Mouse (Mus musculus) adrenal gland, postnatal 10 days (tissue): Measurements from ENCODE around the gene Trabd. TPM values are rescaled to one million over a fixed set of nuclear protein-coding genes. Genes with fewer than 3 reads are reported as not detected.

Experiments used
- DNase-seq: peaks from one replicate; pipeline ENCODE4 v3.0.0; 2021; ENCODE audit warnings: mixed read lengths
- total RNA-seq, 2 experiments: library from RNA; stranded (reverse); gene quantifications; 2 replicates each; pipeline ENCODE4 v1.2.3; 2021

Gene Trabd
- total RNA-seq, 2 experiments from 2014 or later: 42.9 to 48.5 TPM

GRCm38 (mm10) chr15:89126622-89127021, 51.7 kb downstream of the Trabd start:
- DNase-seq: no peak

- DNase-seq: no peak
Measured at GRCm38 (mm10) chr15:89127364-89127940, 52.5 kb downstream of the Trabd start.

- peak; percentile 85 for DNase-seq
Measured at GRCm38 (mm10) chr15:89128382-89129350, 53.7 kb downstream of the Trabd start, which contains the start of gene Hdac10. TSS of gene Hdac10 (minus strand) at chr15:89128700.

GRCm38 (mm10) chr15:89130245-89130644, 55.3 kb downstream of the Trabd start:
- DNase-seq: no peak

GRCm38 (mm10) chr15:89131316-89131715, 56.4 kb downstream of the Trabd start:
- DNase-seq: no peak

Other genes with a start within 250 kb of the Trabd start
- gene Pim3, start 212.9 kb upstream of the Trabd start, total RNA-seq: 10 to 100 TPM; 41.2 to 76.8 TPM
- gene Ttll8, start 120.7 kb upstream of the Trabd start, total RNA-seq: not detected
- under 1 TPM in 1 of 2 experiments, not detected in 1; 0.09 TPM for gene Mlc1, start 96.1 kb upstream of the Trabd start, total RNA-seq
- gene Mov10l1, start 92.2 kb upstream of the Trabd start, total RNA-seq: not detected
- 1 to 10 TPM; 1.5 to 1.9 TPM for gene Panx2, start 15.4 kb upstream of the Trabd start, total RNA-seq
- 10 to 100 TPM; 29.8 to 29.9 TPM for gene Selenoo, start 14.0 kb downstream of the Trabd start, total RNA-seq
- gene Tubgcp6, start 48.0 kb downstream of the Trabd start, total RNA-seq: 10 to 100 TPM; 13.5 to 18.6 TPM
- gene Hdac10, start 53.6 kb downstream of the Trabd start, total RNA-seq: 10 to 100 TPM; 10.5 to 17.8 TPM
- gene Mapk12, start 65.6 kb downstream of the Trabd start, total RNA-seq: 10 to 100 TPM; 10.1 to 19.3 TPM
- 1 to 10 TPM; 5.1 to 7.3 TPM for gene Mapk11, start 74.5 kb downstream of the Trabd start, total RNA-seq
- 100 to 1,000 TPM in 1 of 2 experiments, 10 to 100 TPM in 1; 96.8 to 105 TPM for gene Plxnb2, start 105.7 kb downstream of the Trabd start, total RNA-seq
- 1 to 10 TPM; 4.7 to 7.4 TPM for gene Dennd6b, start 121.4 kb downstream of the Trabd start, total RNA-seq
- gene Ppp6r2, start 136.4 kb downstream of the Trabd start, total RNA-seq: 10 to 100 TPM; 41.8 to 52.0 TPM
- 10 to 100 TPM; 80.3 to 85.7 TPM for gene Sbf1, start 240.2 kb downstream of the Trabd start, total RNA-seq
- not detected for gene Adm2, start 247.6 kb downstream of the Trabd start, total RNA-seq